Mouse (Mus musculus) spleen, postnatal 36 days (tissue): ENCODE measurements around the gene Arl6ip5.

Experiments
- DNase-seq, 2 experiments: peaks; one replicate each; pipeline ENCODE4 v3.0.0; 2022; ENCODE audit warnings: low spot score in 2 of 2, mixed read lengths in 1 of 2

The Arl6ip5 gene

GRCm38 (mm10) chr6:97273058-97273710, 62.7 kb downstream of the Arl6ip5 start:
- no peak for DNase-seq

GRCm38 (mm10) chr6:97273777-97274176, 63.3 kb downstream of the Arl6ip5 start:
- no peak for DNase-seq

- no peak for DNase-seq
Observed at GRCm38 (mm10) chr6:97275760-97276159, 65.3 kb downstream of the Arl6ip5 start.

- no peak for DNase-seq
Observed at GRCm38 (mm10) chr6:97276366-97276765, 65.9 kb downstream of the Arl6ip5 start.

- DNase-seq = no peak
Observed at GRCm38 (mm10) chr6:97276890-97277497, 66.5 kb downstream of the Arl6ip5 start.

- DNase-seq = peak; percentile 27 to 45
Observed at GRCm38 (mm10) chr6:97278014-97278787, 67.7 kb downstream of the Arl6ip5 start.

- DNase-seq = no peak
Observed at GRCm38 (mm10) chr6:97278878-97279277, 68.4 kb downstream of the Arl6ip5 start.
